Mouse (Mus musculus) urinary bladder, postnatal 36 days (tissue): Measurements from ENCODE around the gene Safb2.

Experiments used
- DNase-seq, 2 experiments: peaks; one replicate each; pipeline ENCODE4 v3.0.0; 2022; ENCODE audit warnings: low spot score in 2 of 2, mixed read lengths in 1 of 2

The Safb2 gene

GRCm38 (mm10) chr17:56515690-56516410, 68.5 kb downstream of the Safb2 start:
- DNase-seq, result no peak

- DNase-seq, result no peak
Measured at GRCm38 (mm10) chr17:56514916-56515315, 69.5 kb downstream of the Safb2 start.

- no peak for DNase-seq
Measured at GRCm38 (mm10) chr17:56514330-56514729, 70.1 kb downstream of the Safb2 start.

- no peak for DNase-seq
Measured at GRCm38 (mm10) chr17:56512310-56512709, 72.1 kb downstream of the Safb2 start, which contains the start of gene Znrf4. Znrf4 (minus strand) TSS chr17:56512431.

- DNase-seq, result no peak
Measured at GRCm38 (mm10) chr17:56511707-56512090, 72.7 kb downstream of the Safb2 start.

- no peak for DNase-seq
Measured at GRCm38 (mm10) chr17:56510970-56511706, 73.2 kb downstream of the Safb2 start.
